Mouse (Mus musculus): ENCODE measurements at regions not wholly inside any gene's neighbourhood (a gene's known extent, or its start where the extent isn't known, plus 50 kb on each side); places are given as distances from the start of the nearest gene placed in this dataset.

DNA sequence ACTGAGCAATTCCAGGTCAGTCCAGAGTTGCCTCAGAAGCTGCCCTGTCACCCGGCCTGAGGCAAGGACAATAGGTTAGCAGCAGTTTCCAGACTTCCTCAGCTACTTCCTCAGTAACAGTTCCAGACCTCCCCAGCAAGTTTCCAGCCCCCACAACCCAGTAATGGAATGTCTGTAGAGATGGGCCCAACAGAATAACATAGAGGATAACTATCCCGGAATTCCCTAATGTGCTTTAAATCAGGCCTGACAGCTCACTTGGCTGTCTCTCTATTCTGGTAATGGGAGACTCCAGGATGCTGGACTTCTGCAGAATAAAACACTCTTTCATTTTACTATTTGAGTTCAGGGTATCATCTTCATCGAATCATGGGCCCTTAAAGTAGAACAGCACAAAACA lies 268.4 kb upstream of the Tsc22d2 start:
- Histone ChIP-seq H3K27ac (no peak overlapping the region), H3K9me3 (no peaks in the 10 kb centered on the region), H3K4me1 (no peaks in the 10 kb centered on the region), H3K36me3 (no peaks in the 10 kb centered on the region), H3K4me2 (no peak overlapping the region), H3K27me3 (replicated peaks) (no peaks in the 10 kb centered on the region), H3K4me3 (replicated peaks) (no peak overlapping the region), H3K9ac (no peak overlapping the region)
- 49% methylated on average over 3 of the region's 3 CpGs for WGBS
- ATAC-seq (ENCODE audit: insufficient read depth, low FRiP score, low read depth): no peak

DNA sequence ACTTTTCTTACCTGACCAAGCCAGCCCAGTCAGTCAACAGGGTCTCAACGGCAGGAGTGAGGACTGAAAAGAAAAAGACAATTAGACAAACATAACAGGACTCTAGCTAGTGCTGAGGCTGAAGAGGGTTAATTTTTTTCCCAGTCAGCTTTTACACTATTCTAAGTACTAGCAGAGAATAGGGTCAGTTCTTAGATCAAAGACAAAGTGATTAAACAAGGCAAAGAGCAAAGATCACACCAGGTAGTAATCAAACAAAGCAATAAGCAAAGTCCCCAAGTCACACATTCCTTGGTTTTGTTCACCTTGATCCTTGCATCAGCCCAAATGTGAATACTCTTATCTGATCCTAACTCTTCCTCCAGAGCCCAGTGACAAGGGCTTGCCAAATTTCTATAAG lies 267.8 kb upstream of the Tsc22d2 start:
- Histone ChIP-seq H3K27me3 (replicated peaks) (no peaks in the 10 kb centered on the region), H3K27ac (no peak overlapping the region), H3K9me3 (no peaks in the 10 kb centered on the region), H3K9ac (no peak overlapping the region), H3K4me3 (replicated peaks) (no peak overlapping the region), H3K36me3 (no peaks in the 10 kb centered on the region), H3K4me2 (no peak overlapping the region), H3K4me1 (no peaks in the 10 kb centered on the region)
- WGBS: 35% methylated on average over 1 of the region's 1 CpGs
- no peak for ATAC-seq (ENCODE audit: insufficient read depth, low FRiP score, low read depth)

DNA sequence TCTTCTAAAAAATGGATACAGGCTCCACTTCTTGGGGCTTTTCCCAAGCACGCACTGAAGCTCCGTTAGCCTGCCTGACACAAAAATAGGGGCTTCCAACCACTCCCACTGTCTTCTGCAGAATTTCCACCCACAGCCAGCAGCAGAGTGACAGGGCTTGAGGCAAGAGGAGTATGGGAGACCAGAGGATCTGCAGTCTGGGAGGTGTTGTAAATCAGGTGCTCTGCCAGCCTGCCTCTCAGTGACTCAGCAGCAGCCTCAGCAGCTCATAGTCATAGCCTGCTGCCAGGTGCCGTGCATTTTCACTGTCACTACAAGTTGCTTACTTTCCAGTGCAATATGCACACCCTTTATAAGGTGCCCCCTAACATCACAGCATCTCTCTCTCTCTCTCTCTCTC lies 261.4 kb upstream of the Tsc22d2 start:
- H3K36me3 ChIP-seq: no peaks in the 10 kb centered on the region
- WGBS: 66% methylated on average over 3 of the region's 3 CpGs
- no peaks in the 10 kb centered on the region for H3K4me1 ChIP-seq
- no peaks in the 10 kb centered on the region for H3K9me3 ChIP-seq
- no peak overlapping the region for H3K4me3 ChIP-seq (replicated peaks)
- no peak overlapping the region for H3K9ac ChIP-seq
- no peak for ATAC-seq (ENCODE audit: insufficient read depth, low FRiP score, low read depth)
- H3K4me2 ChIP-seq: no peak overlapping the region
- H3K27me3 ChIP-seq (replicated peaks): no peaks in the 10 kb centered on the region
- H3K27ac ChIP-seq: no peak overlapping the region

DNA sequence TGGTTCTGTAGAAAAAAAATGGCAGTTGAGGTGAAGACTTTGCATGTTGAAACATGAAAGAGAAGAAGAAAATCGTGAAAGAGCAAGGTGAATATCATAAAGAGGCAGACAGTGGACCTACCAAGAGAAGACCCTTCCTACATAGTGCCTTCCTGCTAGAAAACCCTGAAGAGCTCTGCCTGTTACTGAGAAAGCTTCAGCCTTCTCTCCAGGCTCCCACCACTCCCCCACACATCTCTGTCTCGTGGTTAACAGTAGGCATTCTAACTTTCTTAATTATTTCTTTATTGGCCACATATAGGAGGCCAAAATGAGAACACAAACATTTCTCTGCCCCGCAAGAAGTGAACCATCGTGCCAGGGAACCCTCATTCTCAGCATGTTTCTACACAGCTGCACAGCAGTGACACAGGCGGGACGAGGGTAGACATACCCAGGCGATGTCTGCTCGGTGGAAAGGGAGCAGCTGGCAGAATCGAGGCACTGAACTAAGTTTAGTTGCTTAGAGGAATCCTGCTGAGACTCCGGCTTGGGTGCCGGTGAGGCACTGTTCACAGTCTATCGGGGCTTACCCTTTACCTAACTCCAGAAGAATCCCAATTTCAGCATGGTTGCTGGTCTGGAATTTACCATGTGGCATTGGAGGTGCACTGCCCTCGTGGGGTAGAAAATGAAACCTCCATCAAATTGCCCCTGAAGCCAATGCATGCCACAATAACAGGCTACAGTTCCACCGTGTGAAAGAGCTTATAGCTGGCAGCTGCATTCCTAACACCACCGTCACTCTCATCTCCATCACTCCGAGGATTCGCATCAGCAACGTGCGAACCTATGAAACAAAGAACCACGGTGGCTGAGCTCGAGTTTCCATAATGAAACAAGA lies 260.4 kb upstream of the Tsc22d2 start:
- H3K9ac ChIP-seq: no peak overlapping the region
- no peaks in the 10 kb centered on the region for H3K27me3 ChIP-seq (replicated peaks)
- WGBS: 80% methylated on average over 21 of the region's 21 CpGs
- H3K27ac ChIP-seq: no peak overlapping the region
- H3K9me3 ChIP-seq: no peaks in the 10 kb centered on the region
- no peak overlapping the region for H3K4me3 ChIP-seq (replicated peaks)
- ATAC-seq (ENCODE audit: insufficient read depth, low FRiP score, low read depth): no peak
- no peaks in the 10 kb centered on the region for H3K4me1 ChIP-seq
- no peaks in the 10 kb centered on the region for H3K36me3 ChIP-seq
- no peak overlapping the region for H3K4me2 ChIP-seq

DNA sequence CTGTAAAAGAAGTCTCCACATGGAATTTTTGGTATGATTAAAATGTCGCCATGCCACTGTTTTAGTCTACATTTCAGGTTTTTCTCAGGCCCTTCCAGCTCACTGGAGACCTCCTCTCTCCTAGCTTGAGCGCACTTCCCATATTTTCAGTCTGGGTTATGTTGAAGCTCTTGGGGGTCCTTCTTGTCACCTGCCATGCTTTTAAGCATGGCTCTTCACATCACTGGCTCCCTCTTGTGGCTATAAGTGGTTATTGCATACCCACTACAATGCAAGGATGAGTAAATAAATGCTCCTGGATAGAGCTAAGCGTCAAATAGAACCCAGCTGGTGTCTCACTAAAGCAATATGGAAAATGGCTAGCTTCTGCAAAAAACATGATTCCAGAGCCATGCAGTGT lies 255.1 kb upstream of the Tsc22d2 start:
- no peak overlapping the region for H3K9ac ChIP-seq
- no peaks in the 10 kb centered on the region for H3K9me3 ChIP-seq
- H3K4me2 ChIP-seq: no peak overlapping the region
- ATAC-seq (ENCODE audit: insufficient read depth, low FRiP score, low read depth): no peak
- H3K4me1 ChIP-seq: no peaks in the 10 kb centered on the region
- H3K27ac ChIP-seq: no peak overlapping the region
- 63% methylated on average over 3 of the region's 3 CpGs for WGBS
- no peaks in the 10 kb centered on the region for H3K27me3 ChIP-seq (replicated peaks)
- H3K36me3 ChIP-seq: no peaks in the 10 kb centered on the region
- H3K4me3 ChIP-seq (replicated peaks): no peak overlapping the region

DNA sequence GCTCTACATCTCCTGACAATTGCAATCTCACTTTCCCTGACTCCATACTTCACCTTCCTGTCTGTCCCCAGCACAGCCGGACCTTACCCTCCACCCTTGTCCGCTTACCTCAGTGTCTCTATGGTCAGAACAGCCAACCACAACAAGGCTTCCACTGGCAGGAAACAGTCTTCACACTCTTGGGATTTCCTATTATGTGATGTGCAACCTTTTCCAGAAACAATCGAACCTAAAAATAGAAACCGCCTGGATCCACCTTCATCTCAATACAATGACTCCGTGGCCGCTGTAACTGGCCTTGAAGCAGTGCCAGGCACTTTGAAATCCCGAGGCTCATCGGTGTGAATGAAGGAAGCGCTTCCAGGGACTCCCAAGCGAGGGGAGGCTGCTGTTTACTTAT lies 252.3 kb upstream of the Tsc22d2 start:
- 35% methylated on average over 10 of the region's 10 CpGs for WGBS
- Histone ChIP-seq H3K4me1 (no peaks in the 10 kb centered on the region), H3K36me3 (no peaks in the 10 kb centered on the region), H3K4me2 (no peak overlapping the region), H3K27ac (no peak overlapping the region), H3K9ac (no peak overlapping the region), H3K9me3 (no peaks in the 10 kb centered on the region), H3K27me3 (replicated peaks) (no peaks in the 10 kb centered on the region), H3K4me3 (replicated peaks) (no peak overlapping the region)
- no peak; the same call in 1 of the 2 replicates for ATAC-seq (ENCODE audit: insufficient read depth, low FRiP score, low read depth)

DNA sequence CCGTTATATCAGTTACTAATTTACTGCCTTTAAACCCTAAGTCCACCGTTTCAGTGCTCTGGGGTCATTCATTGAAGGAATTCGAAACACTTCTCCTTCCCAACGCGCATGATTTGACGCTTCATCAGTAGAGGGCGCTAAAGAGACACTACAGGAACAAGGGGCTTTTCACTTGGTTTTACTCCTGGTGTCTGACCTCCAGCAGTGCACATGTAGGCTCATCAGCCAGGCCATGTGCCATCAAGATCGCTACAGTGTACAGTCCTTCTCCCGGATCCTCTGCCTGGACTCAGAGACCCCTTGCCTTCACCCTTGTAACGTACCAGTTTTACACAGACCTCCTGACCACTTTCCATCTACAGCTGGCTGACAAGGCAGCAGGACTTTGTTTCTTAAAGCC lies 250.7 kb upstream of the Tsc22d2 start:
- Histone ChIP-seq H3K9me3 (no peaks in the 10 kb centered on the region), H3K4me3 (replicated peaks) (no peak overlapping the region), H3K36me3 (no peaks in the 10 kb centered on the region), H3K4me2 (no peak overlapping the region), H3K27ac (no peak overlapping the region), H3K4me1 (no peaks in the 10 kb centered on the region), H3K27me3 (replicated peaks) (no peaks in the 10 kb centered on the region), H3K9ac (no peak overlapping the region)
- peak; percentile 48; the same call in 1 of the 2 replicates for ATAC-seq (ENCODE audit: insufficient read depth, low FRiP score, low read depth)
- 8% methylated on average over 10 of the region's 10 CpGs for WGBS

DNA sequence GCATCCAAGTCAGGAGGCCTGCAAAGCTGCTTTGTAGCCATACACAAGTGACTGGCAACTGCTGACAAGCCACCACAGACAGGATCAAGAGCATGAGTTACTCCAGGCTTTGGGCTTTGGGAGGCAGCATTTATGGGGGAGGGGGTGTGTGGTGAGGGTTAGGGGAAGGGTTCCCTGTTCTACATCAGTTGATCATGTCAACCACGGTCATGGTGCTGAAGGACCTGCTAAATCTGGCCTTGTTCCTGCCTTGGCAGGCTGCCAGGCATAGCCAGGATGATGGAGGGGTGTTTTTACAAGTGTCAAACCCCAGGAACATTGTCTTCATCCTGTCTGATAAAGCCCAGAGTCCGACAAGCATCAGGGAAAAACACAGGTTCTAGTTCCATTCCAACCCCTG lies 247.9 kb upstream of the Tsc22d2 start:
- 29% methylated on average over 2 of the region's 2 CpGs for WGBS
- H3K27ac ChIP-seq: no peak overlapping the region
- H3K9ac ChIP-seq: no peak overlapping the region
- H3K4me2 ChIP-seq: no peak overlapping the region
- H3K4me1 ChIP-seq: no peaks in the 10 kb centered on the region
- no peaks in the 10 kb centered on the region for H3K27me3 ChIP-seq (replicated peaks)
- no peak overlapping the region for H3K4me3 ChIP-seq (replicated peaks)
- peak; percentile 12; the same call in 1 of the 2 replicates for ATAC-seq (ENCODE audit: insufficient read depth, low FRiP score, low read depth)
- no peaks in the 10 kb centered on the region for H3K9me3 ChIP-seq
- no peaks in the 10 kb centered on the region for H3K36me3 ChIP-seq

DNA sequence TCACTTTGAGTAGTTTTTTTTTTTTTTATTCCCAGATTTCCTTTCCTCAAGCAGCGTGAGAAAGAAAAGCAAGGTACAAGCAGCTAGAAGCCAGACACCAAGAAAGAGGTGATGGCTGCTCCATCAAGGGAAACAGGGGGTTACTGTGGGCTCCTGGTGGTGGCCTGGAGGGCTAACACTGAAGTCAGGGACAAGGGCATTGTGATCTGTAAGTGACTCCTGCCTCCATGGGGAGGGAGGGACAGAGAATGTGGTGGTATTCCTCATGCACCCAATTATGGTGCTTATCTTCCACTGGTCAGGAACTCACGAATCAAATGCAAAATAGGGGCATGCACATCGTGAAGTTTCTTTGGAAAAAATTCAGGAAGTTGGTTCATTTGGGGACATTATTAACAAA lies 247.4 kb upstream of the Tsc22d2 start:
- 71% methylated on average over 3 of the region's 3 CpGs for WGBS
- H3K27ac ChIP-seq: no peak overlapping the region
- H3K36me3 ChIP-seq: no peaks in the 10 kb centered on the region
- no peak for ATAC-seq (ENCODE audit: insufficient read depth, low FRiP score, low read depth)
- H3K27me3 ChIP-seq (replicated peaks): no peaks in the 10 kb centered on the region
- no peak overlapping the region for H3K4me3 ChIP-seq (replicated peaks)
- H3K9ac ChIP-seq: no peak overlapping the region
- H3K4me1 ChIP-seq: no peaks in the 10 kb centered on the region
- H3K4me2 ChIP-seq: no peak overlapping the region
- H3K9me3 ChIP-seq: no peaks in the 10 kb centered on the region

DNA sequence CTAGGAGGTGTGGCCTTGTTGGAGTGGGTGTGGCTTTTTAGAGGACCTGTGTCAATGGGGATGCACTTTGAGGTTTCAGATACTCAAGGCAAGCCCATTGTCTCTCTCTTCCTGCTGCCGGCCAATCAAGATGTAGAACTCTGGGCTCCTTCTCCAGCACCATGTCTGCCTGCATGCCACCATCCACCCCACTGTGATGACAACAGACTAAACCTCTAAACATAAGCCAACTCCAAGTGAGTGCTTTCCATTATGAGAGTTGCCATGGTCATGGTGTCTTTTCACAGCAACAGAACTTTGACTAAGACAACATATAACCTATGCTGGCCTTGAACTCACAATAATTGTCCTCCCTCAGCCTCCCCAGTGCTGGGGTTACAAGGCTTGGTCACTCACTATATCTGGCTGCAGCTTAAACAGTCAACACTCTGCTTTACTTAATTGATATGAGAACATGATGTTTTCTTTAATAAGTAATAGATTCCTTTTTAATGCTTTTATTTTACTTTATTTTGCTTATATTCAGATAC lies 246.7 kb upstream of the Tsc22d2 start:
- Histone ChIP-seq H3K36me3 (no peaks in the 10 kb centered on the region), H3K4me1 (no peaks in the 10 kb centered on the region), H3K27me3 (replicated peaks) (no peaks in the 10 kb centered on the region), H3K9me3 (no peaks in the 10 kb centered on the region), H3K4me2 (no peak overlapping the region), H3K9ac (no peak overlapping the region), H3K27ac (no peak overlapping the region), H3K4me3 (replicated peaks) (no peak overlapping the region)
- no peak for ATAC-seq (ENCODE audit: insufficient read depth, low FRiP score, low read depth)
- 94% methylated on average over 1 of the region's 1 CpGs for WGBS

DNA sequence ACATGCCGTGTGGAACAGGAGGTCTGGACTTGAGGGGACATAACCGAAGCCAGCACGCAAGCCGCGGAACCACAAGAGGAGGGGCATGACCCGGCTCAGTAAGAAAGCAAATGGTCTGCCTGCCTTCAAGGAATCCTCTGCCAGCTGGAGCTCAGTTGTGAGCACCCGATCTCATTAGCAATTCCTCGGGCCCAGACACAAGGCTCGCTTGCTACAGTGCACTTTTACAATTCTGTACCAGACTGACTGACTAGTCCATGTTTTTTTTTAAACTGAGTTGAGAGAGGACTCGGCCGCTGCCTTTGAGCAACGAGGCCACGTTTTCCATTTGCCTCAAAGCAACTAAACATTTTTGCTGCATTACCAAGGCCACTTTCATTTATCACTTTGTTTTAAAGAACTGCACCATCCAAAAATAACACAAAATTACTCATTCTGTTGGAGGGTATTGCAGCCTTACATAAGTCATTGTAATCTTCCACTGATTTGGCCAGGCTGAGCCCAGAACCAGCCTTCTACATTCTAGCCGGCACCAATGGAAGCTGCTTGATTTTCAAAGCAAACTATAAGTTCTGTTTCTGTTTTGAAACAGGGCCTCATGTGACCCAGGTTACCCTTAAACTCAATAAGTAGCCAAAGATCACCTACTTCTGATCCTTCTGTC lies 245.9 kb upstream of the Tsc22d2 start:
- no peak overlapping the region for H3K4me3 ChIP-seq (replicated peaks)
- no peak for ATAC-seq (ENCODE audit: insufficient read depth, low FRiP score, low read depth)
- 51% methylated on average over 14 of the region's 14 CpGs for WGBS

DNA sequence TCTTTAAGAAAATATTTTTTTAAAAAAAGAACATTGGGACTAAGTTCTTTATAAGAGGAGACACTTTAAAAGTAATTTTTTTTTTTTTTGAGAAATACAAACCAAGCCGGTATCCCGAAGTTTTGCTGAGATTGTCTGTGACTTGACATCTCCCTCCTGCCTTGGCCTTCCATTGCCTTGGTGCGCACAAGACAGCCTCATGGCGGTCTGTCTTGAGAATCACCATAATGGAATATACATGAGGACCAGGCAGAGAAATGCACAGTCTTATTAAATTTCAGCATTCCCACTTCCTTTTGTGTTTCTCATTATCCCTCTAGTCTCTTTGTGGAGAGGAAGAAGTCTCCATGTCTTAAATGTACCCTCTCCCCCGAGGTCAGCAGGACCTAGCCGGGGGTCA lies 244.7 kb upstream of the Tsc22d2 start:
- 88% methylated on average over 6 of the region's 6 CpGs for WGBS
- no peak overlapping the region for H3K27ac ChIP-seq
- no peaks in the 10 kb centered on the region for H3K27me3 ChIP-seq (replicated peaks)
- no peaks in the 10 kb centered on the region for H3K4me1 ChIP-seq
- no peak overlapping the region for H3K9ac ChIP-seq
- H3K36me3 ChIP-seq: no peaks in the 10 kb centered on the region
- no peak overlapping the region for H3K4me3 ChIP-seq (replicated peaks)
- H3K4me2 ChIP-seq: no peak overlapping the region
- no peak for ATAC-seq (ENCODE audit: insufficient read depth, low FRiP score, low read depth)
- H3K9me3 ChIP-seq: no peaks in the 10 kb centered on the region

More for the DNA sequence above, 245.9 kb upstream of the Tsc22d2 start:
- Histone ChIP-seq H3K9me3 (no peaks in the 10 kb centered on the region), H3K9ac (no peak overlapping the region), H3K4me2 (no peak overlapping the region), H3K36me3 (no peaks in the 10 kb centered on the region), H3K27me3 (replicated peaks) (no peaks in the 10 kb centered on the region), H3K4me1 (no peaks in the 10 kb centered on the region), H3K27ac (no peak overlapping the region)
